Mouse (Mus musculus) MEL (cell line): ENCODE measurements at regions not wholly inside any gene's neighbourhood (a gene's known extent, or its start where the extent isn't known, plus 50 kb on each side); places are given as distances from the start of the nearest gene placed in this dataset.

ENCODE experiments used
- TCF12 ChIP-seq: IDR thresholded peaks from 2 replicates; pipeline ENCODE4 v1.6.1; 2014; ENCODE audit warnings: low read depth, mild to moderate bottlenecking, inconsistent platforms, low read length, improper control_type of control experiment, moderate library complexity
- USF1 ChIP-seq: IDR thresholded peaks from 2 replicates; pipeline ENCODE4 v1.6.1; 2014; ENCODE audit warnings: low read depth, mild to moderate bottlenecking, inconsistent platforms, low read length, improper control_type of control experiment, moderate library complexity

DNA sequence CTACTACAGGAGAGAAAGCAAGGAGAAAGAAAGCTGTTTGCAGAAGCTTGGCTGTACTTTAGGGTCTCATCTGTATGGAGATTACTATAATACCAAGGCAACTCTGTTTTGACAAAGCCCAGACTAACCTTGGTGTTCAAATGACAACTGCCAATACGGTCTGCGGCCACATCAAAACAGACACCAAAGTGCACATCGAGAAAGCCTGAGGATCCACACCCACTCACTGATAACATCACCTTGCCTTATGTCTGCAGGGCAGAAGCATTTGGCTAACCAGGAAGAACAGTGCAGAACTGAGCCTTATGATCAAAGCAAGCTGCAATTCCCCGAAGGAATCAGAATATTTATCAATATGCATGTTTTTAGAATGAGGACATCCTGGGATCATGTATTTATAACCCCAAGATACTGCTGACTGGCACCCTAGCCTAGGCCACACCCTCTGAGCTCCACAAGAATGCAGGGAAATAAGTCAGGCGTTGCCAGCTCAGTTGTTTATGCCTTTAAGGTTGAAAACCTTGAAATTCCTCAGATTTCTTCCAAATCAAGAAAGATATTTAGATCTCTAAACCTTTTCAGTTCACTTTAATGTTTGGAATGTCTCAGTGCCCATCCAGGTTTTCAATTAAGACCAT, 154.9 kb upstream of the Agr3 start:
- TF ChIP-seq TCF12 (no peak), USF1 (no peak)
